Mouse (Mus musculus): ENCODE measurements around the gene Serpinb9e.
"Not testable (repeated sequence)": the region's sequence is repeated elsewhere in the genome, so short reads cannot be mapped to it uniquely, and the experiment has no call there.

The Serpinb9e gene

DNA sequence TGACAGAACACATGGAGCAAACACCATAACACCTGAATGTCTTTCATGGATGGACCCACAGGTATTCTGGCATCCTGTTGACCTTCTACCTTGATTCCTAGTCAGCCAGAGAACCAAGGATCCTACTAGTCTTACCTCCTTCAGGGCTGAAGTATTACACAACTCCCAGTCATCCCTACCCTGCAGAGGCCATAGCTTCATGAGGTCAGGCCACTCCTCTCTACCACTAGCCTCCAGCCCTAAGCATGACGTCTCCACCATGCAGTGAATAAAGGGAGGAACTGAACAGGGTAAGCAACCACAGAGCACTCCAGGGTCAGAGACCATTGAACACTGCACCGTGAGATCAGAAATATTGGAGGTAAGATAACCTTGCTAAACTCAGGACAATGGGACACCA is at the start of gene Serpinb9e:
TSS of gene Serpinb9e (plus strand) at position 301 of the 400 bp plus-strand sequence.
- DNase-seq (ENCODE audit: low read depth, low spot score) = not testable (repeated sequence)

GRCm38 (mm10) chr13:33199740-33200139 is 49.7 kb upstream of the Serpinb9e start:
- peak; percentile 44 for DNase-seq (ENCODE audit: low read depth, low spot score)

GRCm38 (mm10) chr13:33308631-33309030 is 59.2 kb downstream of the Serpinb9e start:
- DNase-seq (ENCODE audit: low read depth, low spot score) = not testable (repeated sequence)
